Mouse (Mus musculus) E14TG2a.4 (cell line): ENCODE data around the gene Acin1.

Source experiments
- H3K27me3 ChIP-seq: 2 replicates; pipeline ENCODE4 v1.6.1; 2014; ENCODE audit warnings: low read length, control low read depth; ENCODE audit not compliant: insufficient read depth
- H3K36me3 ChIP-seq: 2 replicates; pipeline ENCODE4 v1.6.1; 2014; ENCODE audit warnings: low read length, control low read depth; ENCODE audit not compliant: insufficient read depth
- H3K4me1 ChIP-seq: replicated peaks from 2 replicates; pipeline ENCODE4 v1.6.1; 2014; ENCODE audit warnings: low read depth, low read length, control low read depth
- H3K4me3 ChIP-seq: replicated peaks from 2 replicates; pipeline ENCODE4 v1.5.1; 2014; ENCODE audit warnings: mild to moderate bottlenecking, low read length
- H3K9me3 ChIP-seq: 2 replicates; pipeline ENCODE4 v1.6.1; 2014; ENCODE audit warnings: low read length, control low read depth
- CTCF ChIP-seq: conservative IDR thresholded peaks from 2 replicates; pipeline ENCODE4 v1.5.1; 2014; ENCODE audit warnings: low read length
- NANOG ChIP-seq: IDR thresholded peaks from 2 replicates; pipeline ENCODE4 v1.6.1; 2014; ENCODE audit warnings: borderline replicate concordance, low read length, mixed read lengths
- POU5F1 ChIP-seq: IDR thresholded peaks from 2 replicates; pipeline ENCODE4 v1.6.1; 2014; ENCODE audit warnings: low read length, borderline replicate concordance

Gene Acin1

GRCm38 (mm10) chr14:54660009-54660408 lies 26.7 kb downstream of the Acin1 start:
- peaks cover 15% of the 10 kb centered on the region for H3K4me1 ChIP-seq
- no peak overlapping the region for H3K4me3 ChIP-seq
- peaks cover 92% of the 10 kb centered on the region for H3K36me3 ChIP-seq
- no peaks in the 10 kb centered on the region for H3K9me3 ChIP-seq
- H3K27me3 ChIP-seq: no peaks in the 10 kb centered on the region
- TF ChIP-seq POU5F1: no peak
- TF ChIP-seq NANOG: no peak
- peak; percentile 40; the same call in 1 of the 2 replicates for TF ChIP-seq CTCF

- H3K4me1 ChIP-seq: peaks cover 58% of the 10 kb centered on the region
- no peaks in the 10 kb centered on the region for H3K27me3 ChIP-seq
- peak overlapping the region; percentile 93 for H3K4me3 ChIP-seq
- H3K9me3 ChIP-seq: no peaks in the 10 kb centered on the region
- peaks cover 75% of the 10 kb centered on the region for H3K36me3 ChIP-seq
- TF ChIP-seq POU5F1 (no peak), NANOG (no peak), CTCF (no peak)
Observed at GRCm38 (mm10) chr14:54653496-54653895, 33.2 kb downstream of the Acin1 start.

GRCm38 (mm10) chr14:54652787-54653186 lies 33.9 kb downstream of the Acin1 start:
- Histone ChIP-seq H3K9me3 (no peaks in the 10 kb centered on the region), H3K4me1 (peaks cover 65% of the 10 kb centered on the region), H3K27me3 (no peaks in the 10 kb centered on the region), H3K36me3 (peaks cover 75% of the 10 kb centered on the region), H3K4me3 (peak overlapping the region; percentile 93)
- TF ChIP-seq POU5F1 (no peak), NANOG (no peak), CTCF (no peak)

- H3K36me3 ChIP-seq: peaks cover 77% of the 10 kb centered on the region
- peak overlapping the region; percentile 93 for H3K4me3 ChIP-seq
- no peaks in the 10 kb centered on the region for H3K27me3 ChIP-seq
- H3K4me1 ChIP-seq: peaks cover 72% of the 10 kb centered on the region
- no peaks in the 10 kb centered on the region for H3K9me3 ChIP-seq
- no peak for TF ChIP-seq POU5F1
- TF ChIP-seq CTCF: no peak
- TF ChIP-seq NANOG: no peak
Observed at GRCm38 (mm10) chr14:54651556-54651955, 35.2 kb downstream of the Acin1 start.

GRCm38 (mm10) chr14:54650621-54651454 lies 35.9 kb downstream of the Acin1 start:
- TF ChIP-seq CTCF (peak; percentile 95), POU5F1 (no peak), NANOG (no peak)
- Histone ChIP-seq H3K27me3 (no peaks in the 10 kb centered on the region), H3K36me3 (peaks cover 77% of the 10 kb centered on the region), H3K4me3 (0 out of 2 replicates have a peak overlapping the region, but pooled peaks have one; percentile 17), H3K4me1 (peaks cover 78% of the 10 kb centered on the region), H3K9me3 (no peaks in the 10 kb centered on the region)

- Histone ChIP-seq H3K4me3 (no peak overlapping the region), H3K4me1 (peaks cover 92% of the 10 kb centered on the region), H3K9me3 (no peaks in the 10 kb centered on the region), H3K27me3 (no peaks in the 10 kb centered on the region), H3K36me3 (peaks cover 97% of the 10 kb centered on the region)
- TF ChIP-seq POU5F1: no peak
- TF ChIP-seq CTCF: no peak
- no peak for TF ChIP-seq NANOG
Observed at GRCm38 (mm10) chr14:54647900-54648299, 38.8 kb downstream of the Acin1 start.

GRCm38 (mm10) chr14:54646898-54647636 lies 39.7 kb downstream of the Acin1 start:
- peaks cover 92% of the 10 kb centered on the region for H3K4me1 ChIP-seq
- no peak overlapping the region for H3K4me3 ChIP-seq
- no peaks in the 10 kb centered on the region for H3K27me3 ChIP-seq
- TF ChIP-seq CTCF (peak; percentile 29; the same call in 1 of the 2 replicates), POU5F1 (no peak), NANOG (no peak)
- peaks cover 98% of the 10 kb centered on the region for H3K36me3 ChIP-seq
- no peaks in the 10 kb centered on the region for H3K9me3 ChIP-seq

- TF ChIP-seq NANOG: no peak
- TF ChIP-seq CTCF: no peak
- no peak for TF ChIP-seq POU5F1
- Histone ChIP-seq H3K4me1 (peaks cover 89% of the 10 kb centered on the region), H3K36me3 (peaks cover 94% of the 10 kb centered on the region), H3K27me3 (no peaks in the 10 kb centered on the region), H3K4me3 (no peak overlapping the region), H3K9me3 (no peaks in the 10 kb centered on the region)
Observed at GRCm38 (mm10) chr14:54646455-54646854, 40.3 kb downstream of the Acin1 start.
